Mouse (Mus musculus) T-cell, adult 2 months (primary cell): ENCODE results near the gene Wwox.
A peak's percentile ranks its signal among the peaks of the same experiment; 100 is the strongest.

Experiments used
- DNase-seq: peaks from one replicate; pipeline ENCODE4 v3.0.0; 2022; ENCODE audit warnings: low spot score

Wwox gene

GRCm38 (mm10) chr8:114541132-114541531 is 101.7 kb downstream of the Wwox start:
- DNase-seq, result peak; percentile 4

GRCm38 (mm10) chr8:114548360-114548759 is 108.9 kb downstream of the Wwox start:
- DNase-seq, result no peak

GRCm38 (mm10) chr8:114548837-114549236 is 109.4 kb downstream of the Wwox start:
- DNase-seq, result no peak

GRCm38 (mm10) chr8:114550029-114550428 is 110.6 kb downstream of the Wwox start:
- no peak for DNase-seq

GRCm38 (mm10) chr8:114552606-114553005 is 113.2 kb downstream of the Wwox start:
- no peak for DNase-seq

- no peak for DNase-seq
These were observed 115.5 kb downstream of the Wwox start for GRCm38 (mm10) chr8:114554966-114555365.

GRCm38 (mm10) chr8:114555491-114556202 is 116.2 kb downstream of the Wwox start:
- DNase-seq, result no peak

GRCm38 (mm10) chr8:114561191-114561590 is 121.7 kb downstream of the Wwox start:
- DNase-seq, result no peak

GRCm38 (mm10) chr8:114562486-114562885 is 123.0 kb downstream of the Wwox start:
- no peak for DNase-seq

GRCm38 (mm10) chr8:114563361-114563760 is 123.9 kb downstream of the Wwox start:
- DNase-seq, result no peak

- DNase-seq, result no peak
These were observed 124.6 kb downstream of the Wwox start for GRCm38 (mm10) chr8:114564036-114564435.

GRCm38 (mm10) chr8:114568531-114569166 is 129.2 kb downstream of the Wwox start:
- no peak for DNase-seq

GRCm38 (mm10) chr8:114573014-114573746 is 133.7 kb downstream of the Wwox start:
- no peak for DNase-seq

GRCm38 (mm10) chr8:114573747-114574093 is 134.3 kb downstream of the Wwox start:
- no peak for DNase-seq

- DNase-seq, result no peak
These were observed 139.8 kb downstream of the Wwox start for GRCm38 (mm10) chr8:114579292-114579691.

- no peak for DNase-seq
These were observed 141.2 kb downstream of the Wwox start for GRCm38 (mm10) chr8:114580684-114581083.

GRCm38 (mm10) chr8:114590336-114590867 is 150.9 kb downstream of the Wwox start:
- no peak for DNase-seq

- DNase-seq, result no peak
These were observed 152.1 kb downstream of the Wwox start for GRCm38 (mm10) chr8:114591296-114592280.

GRCm38 (mm10) chr8:114593424-114594157 is 154.1 kb downstream of the Wwox start:
- no peak for DNase-seq

GRCm38 (mm10) chr8:114594811-114595210 is 155.4 kb downstream of the Wwox start:
- DNase-seq, result no peak

- DNase-seq, result no peak
These were observed 160.1 kb downstream of the Wwox start for GRCm38 (mm10) chr8:114599555-114599954.
